Mouse (Mus musculus) embryo, embryonic 10.5 days (tissue): ENCODE results near the gene Oit1.
A peak's percentile ranks its signal among the peaks of the same experiment; 100 is the strongest.

Source experiments
- DNase-seq: peaks from one replicate; pipeline ENCODE4 v3.0.0-alpha.2; 2015; ENCODE audit warnings: low spot score

The Oit1 gene

GRCm38 (mm10) chr14:8335947-8336346, 42.6 kb downstream of the Oit1 start:
- DNase-seq = peak; percentile 78

GRCm38 (mm10) chr14:8334511-8334910, 44.0 kb downstream of the Oit1 start:
- DNase-seq = no peak

GRCm38 (mm10) chr14:8332314-8333252, 46.0 kb downstream of the Oit1 start:
- no peak for DNase-seq

GRCm38 (mm10) chr14:8331307-8331905, 47.1 kb downstream of the Oit1 start:
- no peak for DNase-seq

- DNase-seq = no peak
These were observed 48.2 kb downstream of the Oit1 start for GRCm38 (mm10) chr14:8330390-8330789.

GRCm38 (mm10) chr14:8329552-8329951, 49.0 kb downstream of the Oit1 start:
- DNase-seq = no peak

GRCm38 (mm10) chr14:8327371-8327770, 51.2 kb downstream of the Oit1 start:
- no peak for DNase-seq

GRCm38 (mm10) chr14:8326961-8327360, 51.6 kb downstream of the Oit1 start:
- DNase-seq = no peak

- no peak for DNase-seq
These were observed 52.8 kb downstream of the Oit1 start for GRCm38 (mm10) chr14:8325746-8326145.

GRCm38 (mm10) chr14:8320528-8320927, 58.0 kb downstream of the Oit1 start:
- DNase-seq = no peak

GRCm38 (mm10) chr14:8317194-8318097, 61.1 kb downstream of the Oit1 start, which contains the start of gene Fam107a:
TSS of gene Fam107a (minus strand) at chr14:8318023.
- no peak for DNase-seq

- peak; percentile 55 for DNase-seq
These were observed 62.0 kb downstream of the Oit1 start for GRCm38 (mm10) chr14:8316366-8317193.

- DNase-seq = no peak
These were observed 63.4 kb downstream of the Oit1 start for GRCm38 (mm10) chr14:8315169-8315568.

GRCm38 (mm10) chr14:8314536-8314935, 64.0 kb downstream of the Oit1 start:
- peak; percentile 53 for DNase-seq

- DNase-seq = no peak
These were observed 64.7 kb downstream of the Oit1 start for GRCm38 (mm10) chr14:8313877-8314276.

GRCm38 (mm10) chr14:8309621-8310141, 68.9 kb downstream of the Oit1 start:
- no peak for DNase-seq

GRCm38 (mm10) chr14:8308650-8309049, 69.9 kb downstream of the Oit1 start:
- no peak for DNase-seq

- no peak for DNase-seq
These were observed 71.7 kb downstream of the Oit1 start for GRCm38 (mm10) chr14:8306884-8307283.

- DNase-seq = no peak
These were observed 73.5 kb downstream of the Oit1 start for GRCm38 (mm10) chr14:8305014-8305413.

GRCm38 (mm10) chr14:8304082-8304481, 74.5 kb downstream of the Oit1 start:
- DNase-seq = no peak

GRCm38 (mm10) chr14:8302687-8303086, 75.9 kb downstream of the Oit1 start:
- no peak for DNase-seq
